Mouse (Mus musculus) testis, adult 2 months (tissue): ENCODE results near the gene Rxra.

Experiments
- CTCF ChIP-seq: fragments of 200-500 bp; IDR thresholded peaks from 2 replicates; pipeline ENCODE4 v1.5.1; 2012; ENCODE audit warnings: low read depth, mild to moderate bottlenecking, inconsistent platforms, low read length, moderate library complexity; ENCODE audit not compliant: control insufficient read depth, insufficient read depth, insufficient replicate concordance
- POLR2A ChIP-seq: fragments of 200-500 bp; IDR thresholded peaks from 2 replicates; pipeline ENCODE4 v1.6.1; 2012; ENCODE audit warnings: low read depth, mild to moderate bottlenecking, inconsistent platforms, low read length, moderate library complexity; ENCODE audit not compliant: control insufficient read depth

DNA sequence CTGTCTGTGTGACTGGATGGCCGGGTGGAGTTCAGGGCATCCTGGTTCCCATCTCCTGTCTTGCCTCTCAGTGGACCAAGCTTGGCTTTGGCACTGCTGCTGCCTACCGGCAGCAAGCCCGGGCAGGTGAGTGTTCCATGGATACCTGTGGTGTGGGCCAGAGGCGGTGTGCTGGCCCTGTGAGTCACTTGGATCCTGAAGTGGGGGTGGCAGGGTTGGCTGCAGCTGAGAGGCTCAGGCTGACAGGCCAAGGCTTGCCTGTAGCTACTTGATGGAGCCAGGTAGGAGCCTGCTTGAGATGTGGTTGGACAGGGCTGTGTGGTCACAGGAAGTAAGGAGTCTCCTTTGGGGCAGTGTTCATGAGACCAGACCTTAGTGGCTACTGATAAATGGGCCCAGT, 45.4 kb downstream of the Rxra start:
- TF ChIP-seq POLR2A (no peak), CTCF (no peak)
